ENCODE assay signal across 11 mouse cellular contexts in the genomic region with DNA sequence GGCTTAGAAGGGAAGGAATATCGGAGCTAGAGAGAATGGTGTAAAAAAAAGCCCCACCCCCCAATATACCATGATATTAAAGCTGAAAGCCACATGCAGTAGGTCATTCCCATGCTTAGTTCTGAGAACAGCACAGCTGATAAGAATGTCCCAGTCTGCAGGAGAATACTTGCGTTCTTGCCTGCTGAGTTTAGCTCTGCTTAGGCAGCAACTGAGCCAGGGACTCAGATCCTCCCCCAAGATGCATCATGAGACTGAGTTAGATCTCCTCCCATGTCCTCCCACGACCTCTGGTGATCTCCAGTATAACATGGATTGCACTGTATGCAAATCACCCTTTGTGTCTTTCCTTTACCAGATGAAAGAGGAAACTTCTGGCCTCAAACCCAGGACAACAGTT.
A peak's percentile ranks its signal among the peaks of the same experiment; 100 is the strongest.
DNase-seq lines count a peak whose midpoint lies in the region.
"Had no signal": no experiment of that assay in that cellular context is flagged by ENCODE, and none has a peak within 500 bp of the region (broad histone marks: within the 10 kb centered on the region; RNA-seq: fewer than 3 reads in every experiment).

No protein-coding gene starts in this region.

- DNase-seq in kidney, adult 9 months = peak; percentile 7
- DNase-seq in kidney, adult 8-10 months = no peak
- DNase-seq in ES-CJ7 (ENCODE audit: low read depth, low spot score) = peak; percentile 13
- DNase-seq in heart, adult 8-10 months (ENCODE audit: low spot score) = peak; percentile 48
- peak; percentile 19 for DNase-seq in heart, postnatal 4 days
- no peak for DNase-seq in adrenal gland, postnatal 25 days
- DNase-seq in layer of hippocampus, adult 9-10 months (ENCODE audit: low spot score) = no peak
- DNase-seq in adrenal gland, postnatal 4 days (ENCODE audit: low spot score in 2 of 2) = no peak
- DNase-seq: adrenal gland, adult 8-10 months; forebrain, postnatal 0 days; left cerebral cortex, postnatal 4 days had no signal

Comparison
In these comparisons a context has a peak if more than half of its experiments do, and no peak if none do; other contexts are left out.
1. DNase-seq: peak in kidney, adult 9 months (single experiment), ES-CJ7 (single experiment), heart, adult 8-10 months (single experiment) and heart, postnatal 4 days (single experiment); none in kidney, adult 8-10 months (0 of 2), adrenal gland, postnatal 25 days (single experiment), layer of hippocampus, adult 9-10 months (single experiment) and adrenal gland, postnatal 4 days (0 of 2).